Mouse (Mus musculus) heart, embryonic 14.5 days (tissue): ENCODE results near the gene Carm1. TPM values are rescaled to one million over a fixed set of nuclear protein-coding genes. Genes with fewer than 3 reads are reported as not detected.
A peak's percentile ranks its signal among the peaks of the same experiment; 100 is the strongest.

Source experiments
- ATAC-seq: fragments of 200-750 bp; cut with Nextera tagmentation; 2 replicates; pipeline ENCODE4 v1.8.0; 2017; ENCODE audit warnings: low read depth, moderate TSS enrichment; ENCODE audit not compliant: insufficient number of reproducible peaks, insufficient read depth, low FRiP score
- H3K27ac ChIP-seq, 2 experiments: fragments of 200-500 bp in 1 of 2; fragments of 300-500 bp in 1 of 2; sonication (generic) in 1 of 2; replicated peaks in 1 of 2; 2 replicates each; pipeline ENCODE4 v1.5.1; 2012 to 2014; ENCODE audit warnings: low read depth in 2 of 2, low read length in 2 of 2, control low read depth in 1 of 2, mild to moderate bottlenecking in 1 of 2, mixed read lengths in 1 of 2; ENCODE audit not compliant: control insufficient read depth in 1 of 2, insufficient read depth in 1 of 2
- H3K27me3 ChIP-seq: fragments of 300-500 bp; sonication (generic); 2 replicates; pipeline ENCODE4 v1.6.1; 2014; ENCODE audit warnings: mild to moderate bottlenecking, low read length, control low read depth; ENCODE audit not compliant: control insufficient read depth, insufficient read depth
- H3K36me3 ChIP-seq: fragments of 300-500 bp; sonication (generic); 2 replicates; pipeline ENCODE4 v1.6.1; 2014; ENCODE audit warnings: mild to moderate bottlenecking, control low read depth, low read length, mixed read lengths; ENCODE audit not compliant: control insufficient read depth, insufficient read depth
- H3K4me1 ChIP-seq, 2 experiments: fragments of 200-500 bp in 1 of 2; fragments of 300-500 bp in 1 of 2; sonication (generic) in 1 of 2; 2 replicates each; pipeline ENCODE4 v1.6.1; 2012 to 2014; ENCODE audit warnings: low read length in 2 of 2, control low read depth in 1 of 2, mixed read lengths in 1 of 2; ENCODE audit not compliant: control insufficient read depth in 2 of 2, insufficient read depth in 2 of 2
- H3K4me2 ChIP-seq: fragments of 300-500 bp; sonication (generic); 2 replicates; pipeline ENCODE4 v1.6.1; 2014; ENCODE audit warnings: mild to moderate bottlenecking, low read length
- H3K4me3 ChIP-seq, 2 experiments: fragments of 200-500 bp in 1 of 2; fragments of 300-500 bp in 1 of 2; sonication (generic) in 1 of 2; 2 replicates each; pipeline ENCODE4 v1.5.1; 2012 to 2014; ENCODE audit warnings: low read length in 2 of 2, mild to moderate bottlenecking in 2 of 2, control low read depth in 1 of 2, low read depth in 1 of 2, moderate library complexity in 1 of 2; ENCODE audit not compliant: control insufficient read depth in 1 of 2, insufficient read depth in 1 of 2
- H3K9ac ChIP-seq: fragments of 300-500 bp; sonication (generic); 2 replicates; pipeline ENCODE4 v1.6.1; 2014; ENCODE audit warnings: mild to moderate bottlenecking, low read length
- H3K9me3 ChIP-seq: fragments of 300-500 bp; sonication (generic); 2 replicates; pipeline ENCODE4 v1.6.1; 2016; ENCODE audit warnings: low read length, control low read depth; ENCODE audit not compliant: control insufficient read depth
- WGBS: fragments of 180-500 bp; shearing (Covaris S2); extraction: QIAGEN DNeasy Blood & Tissue Kit; methylation state at CpG from one replicate; pipeline ENCODE4 v1.1.7; 2014; 5-methylcytosine and 5-hydroxymethylcytosine counted together
- microRNA counts: library from miRNA; unstranded; fragments of <30 nt; microRNA quantifications from one replicate; lab custom pipeline; 2016
- microRNA-seq: library from miRNA; unstranded; fragments of <30 nt; microRNA quantifications from one replicate; pipeline ENCODE4, GENCODE M21; 2016
- polyA plus RNA-seq: library from polyadenylated mRNA; unstranded; fragments of >200 nt; fragmentation: Nextera tagmentation; extraction: Ambion mirVana; gene quantifications from 2 replicates; pipeline ENCODE4 v1.2.1, GENCODE M21; 2014

The Carm1 gene
- polyA plus RNA-seq, 1 experiment from 2014 or later: 38.1 TPM

GRCm38 (mm10) chr9:21630673-21631072 lies 84.0 kb downstream of the Carm1 start:
- WGBS: 81% methylated on average over 3 of the region's 3 CpGs
- H3K4me3 ChIP-seq: no peak overlapping the region
- H3K27me3 ChIP-seq: no peaks in the 10 kb centered on the region
- H3K9ac ChIP-seq: no peak overlapping the region
- H3K9me3 ChIP-seq: no peaks in the 10 kb centered on the region
- H3K4me1 ChIP-seq: peaks cover 5 to 9% of the 10 kb centered on the region in 2 experiments; a peak in 3 of 4 replicates
- H3K27ac ChIP-seq: no peak overlapping the region
- no peak for ATAC-seq
- H3K36me3 ChIP-seq: peaks cover 33% of the 10 kb centered on the region
- no peak overlapping the region for H3K4me2 ChIP-seq

GRCm38 (mm10) chr9:21633106-21633505 lies 86.4 kb downstream of the Carm1 start:
- 82% methylated on average over 3 of the region's 3 CpGs for WGBS
- no peaks in the 10 kb centered on the region for H3K27me3 ChIP-seq
- no peak for ATAC-seq
- peaks cover 6 to 9% of the 10 kb centered on the region in 2 experiments; a peak in 3 of 4 replicates for H3K4me1 ChIP-seq
- peaks cover 57% of the 10 kb centered on the region for H3K36me3 ChIP-seq
- H3K4me2 ChIP-seq: no peak overlapping the region
- H3K9me3 ChIP-seq: no peaks in the 10 kb centered on the region
- no peak overlapping the region for H3K4me3 ChIP-seq
- H3K9ac ChIP-seq: no peak overlapping the region
- H3K27ac ChIP-seq: no peak overlapping the region

DNA sequence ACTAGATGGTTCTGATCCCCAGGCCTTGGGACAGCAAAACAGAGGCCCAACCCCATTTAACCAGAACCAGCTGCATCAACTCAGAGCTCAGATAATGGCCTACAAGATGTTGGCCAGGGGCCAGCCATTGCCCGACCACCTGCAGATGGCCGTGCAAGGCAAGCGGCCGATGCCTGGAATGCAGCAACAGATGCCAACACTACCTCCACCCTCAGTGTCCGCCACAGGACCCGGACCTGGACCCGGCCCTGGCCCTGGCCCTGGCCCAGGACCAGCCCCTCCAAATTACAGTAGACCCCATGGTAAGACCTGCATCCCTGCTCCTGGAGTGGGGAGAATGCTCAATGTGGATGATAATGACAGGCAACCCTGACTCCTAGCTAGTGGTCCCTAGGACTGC lies 88.9 kb downstream of the Carm1 start:
- ATAC-seq: peak; percentile 8; the same call in 1 of the 2 replicates
- Histone ChIP-seq H3K27me3 (no peaks in the 10 kb centered on the region), H3K36me3 (peaks cover 82% of the 10 kb centered on the region), H3K9ac (0 out of 2 replicates have a peak overlapping the region, but pooled peaks have one; percentile 34), H3K27ac (0 out of 4 replicates have a peak overlapping the region, but pooled peaks of 1 of the 2 experiments have one; percentile 24), H3K9me3 (no peaks in the 10 kb centered on the region), H3K4me3 (no peak overlapping the region), H3K4me2 (no peak overlapping the region), H3K4me1 (peaks cover 6 to 9% of the 10 kb centered on the region in 2 experiments; a peak in 3 of 4 replicates)
- 18% methylated on average over 7 of the region's 7 CpGs for WGBS

DNA sequence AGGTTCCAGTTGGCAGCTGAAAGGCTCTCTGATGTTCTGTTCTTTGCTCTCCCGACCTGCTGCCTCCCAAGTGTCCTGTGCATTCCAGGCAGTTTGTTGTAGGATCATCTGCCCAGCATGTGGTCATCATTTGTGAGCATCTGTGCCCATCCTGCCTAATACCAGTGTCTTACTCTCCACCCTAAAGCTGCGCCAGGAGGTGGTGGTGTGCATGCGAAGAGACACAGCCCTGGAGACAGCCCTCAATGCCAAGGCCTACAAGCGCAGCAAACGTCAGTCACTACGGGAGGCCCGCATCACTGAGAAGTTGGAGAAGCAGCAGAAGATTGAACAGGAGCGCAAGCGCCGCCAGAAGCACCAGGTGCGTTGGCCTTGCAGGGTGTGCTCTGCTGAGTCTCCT lies 92.3 kb downstream of the Carm1 start:
- peaks cover 6 to 9% of the 10 kb centered on the region in 2 experiments; a peak in 3 of 4 replicates for H3K4me1 ChIP-seq
- WGBS: 96% methylated on average over 11 of the region's 11 CpGs
- H3K9me3 ChIP-seq: no peaks in the 10 kb centered on the region
- no peak overlapping the region for H3K4me3 ChIP-seq
- H3K9ac ChIP-seq: no peak overlapping the region
- no peak for ATAC-seq
- H3K27me3 ChIP-seq: no peaks in the 10 kb centered on the region
- peaks cover 100% of the 10 kb centered on the region for H3K36me3 ChIP-seq
- H3K4me2 ChIP-seq: no peak overlapping the region
- H3K27ac ChIP-seq: no peak overlapping the region

MicroRNAs within 50 kb of the gene (microRNA counts, 519-probe panel; counts per million panel counts)
- microRNA mmu-miR-1946b (lab: Ali Mortazavi, UCI): 322 counts per million, percentile 70 among the panel's probes with 10 or more counts

Small RNAs within 50 kb of the gene (microRNA-seq; reads per million reads assigned to microRNA genes)
- gene Mir1946b: not detected

Other genes starting within 250 kb of the Carm1 start
- 0.30 TPM in 1 of 2 replicates, not detected in the other for gene Ap1m2, start 234.6 kb upstream of the Carm1 start, polyA plus RNA-seq
- 66.4 and 67.9 TPM in 2 replicates for gene Slc44a2, start 226.2 kb upstream of the Carm1 start, polyA plus RNA-seq
- gene Ilf3, start 179.0 kb upstream of the Carm1 start, polyA plus RNA-seq: 103 and 109 TPM in 2 replicates
- 22.7 and 24.3 TPM in 2 replicates for gene Qtrt1, start 135.1 kb upstream of the Carm1 start, polyA plus RNA-seq
- 57.1 and 58.2 TPM in 2 replicates for gene Dnm2, start 122.0 kb upstream of the Carm1 start, polyA plus RNA-seq
- gene Tmed1, start 36.6 kb upstream of the Carm1 start, polyA plus RNA-seq: 77.5 and 81.4 TPM in 2 replicates
- 2.4 and 2.9 TPM in 2 replicates for gene AB124611, start 20.7 kb upstream of the Carm1 start, polyA plus RNA-seq
- 38.1 and 40.0 TPM in 2 replicates for gene Timm29, start 45.8 kb downstream of the Carm1 start, polyA plus RNA-seq
- 11.5 and 11.7 TPM in 2 replicates for gene Yipf2, start 45.9 kb downstream of the Carm1 start, polyA plus RNA-seq
- gene Smarca4, start 69.3 kb downstream of the Carm1 start, polyA plus RNA-seq: 51.1 and 52.8 TPM in 2 replicates
- 7.3 and 10.8 TPM in 2 replicates for gene Ldlr, start 176.6 kb downstream of the Carm1 start, polyA plus RNA-seq
- gene Spc24, start 213.4 kb downstream of the Carm1 start, polyA plus RNA-seq: 82.9 and 97.9 TPM in 2 replicates